ENCODE assay signal across 9 mouse cellular contexts in genomic region chr15:83678089-83678488, GRCm38 (mm10). TPM values are rescaled to one million over a fixed set of nuclear protein-coding genes. Genes with fewer than 3 reads are reported as not detected.
DNase-seq lines count a peak whose midpoint lies in the region; ATAC-seq lines count a peak whose summit lies in the region.
"Had no signal": no experiment of that assay in that cellular context is flagged by ENCODE, and none has a peak within 500 bp of the region (broad histone marks: within the 10 kb centered on the region; RNA-seq: fewer than 3 reads in every experiment).

No protein-coding gene starts in this region.

- H3K27me3 ChIP-seq in embryonic facial prominence, embryonic 14.5 days (replicated peaks; ENCODE audit: control insufficient read depth, insufficient read depth, low read length): 0 out of 2 replicates have a peak, but pooled peaks cover 5% of the 10 kb centered on the region
- no peaks in the 10 kb centered on the region for H3K27me3 ChIP-seq in limb, embryonic 11.5 days (ENCODE audit: control insufficient read depth, insufficient read depth, low read length)
- H3K27me3 ChIP-seq: lung, embryonic 15.5 days had no signal

- H3K9me3 ChIP-seq in embryonic facial prominence, embryonic 14.5 days (ENCODE audit: control insufficient read depth, low read length): no peaks in the 10 kb centered on the region
- H3K9me3 ChIP-seq in limb, embryonic 11.5 days (ENCODE audit: control insufficient read depth, low read length): no peaks in the 10 kb centered on the region
- H3K9me3 ChIP-seq: lung, embryonic 15.5 days had no signal

- H3K4me3 ChIP-seq in embryonic facial prominence, embryonic 14.5 days (ENCODE audit: low read depth, low read length): no peak overlapping the region
- H3K4me3 ChIP-seq in limb, embryonic 11.5 days (ENCODE audit: low read depth, low read length): no peak overlapping the region
- H3K4me3 ChIP-seq: lung, embryonic 15.5 days had no signal

- peak overlapping the region; percentile 39 for H3K27ac ChIP-seq in embryonic facial prominence, embryonic 14.5 days (replicated peaks; ENCODE audit: low read depth, low read length)
- H3K27ac ChIP-seq in limb, embryonic 11.5 days (replicated peaks; ENCODE audit: low read depth, low read length): peak overlapping the region; percentile 96
- H3K27ac ChIP-seq: lung, embryonic 15.5 days had no signal

- H3K9ac ChIP-seq in embryonic facial prominence, embryonic 14.5 days (ENCODE audit: low read depth, low read length): peak overlapping the region; percentile 22; the same call in 1 of the 2 replicates
- no peak overlapping the region for H3K9ac ChIP-seq in limb, embryonic 11.5 days (ENCODE audit: low read length)
- H3K9ac ChIP-seq: lung, embryonic 15.5 days had no signal

- peak overlapping the region; percentile 26; the same call in 1 of the 2 replicates for H3K4me2 ChIP-seq in embryonic facial prominence, embryonic 14.5 days (ENCODE audit: low read depth, low read length)
- H3K4me2 ChIP-seq in limb, embryonic 11.5 days (ENCODE audit: low read depth, severe bottlenecking): peak overlapping the region; percentile 10
- H3K4me2 ChIP-seq: lung, embryonic 15.5 days had no signal

- H3K4me1 ChIP-seq in embryonic facial prominence, embryonic 14.5 days (ENCODE audit: control insufficient read depth, insufficient read depth, low read length): peaks cover 41% of the 10 kb centered on the region
- H3K4me1 ChIP-seq in limb, embryonic 11.5 days (ENCODE audit: control insufficient read depth, insufficient read depth, low read length): peaks cover 76% of the 10 kb centered on the region

- 13% methylated on average over 7 of the region's 7 CpGs for WGBS in embryonic facial prominence, embryonic 14.5 days
- WGBS in limb, embryonic 11.5 days: 3% methylated on average over 7 of the region's 7 CpGs

- H3K36me3 ChIP-seq in embryonic facial prominence, embryonic 14.5 days (ENCODE audit: control insufficient read depth, insufficient read depth, low read length): no peaks in the 10 kb centered on the region
- H3K36me3 ChIP-seq in limb, embryonic 11.5 days (ENCODE audit: control insufficient read depth, insufficient read depth, low read length): no peaks in the 10 kb centered on the region
- H3K36me3 ChIP-seq: lung, embryonic 15.5 days had no signal

- peak; percentile 41 for ATAC-seq in embryonic facial prominence, embryonic 14.5 days (ENCODE audit: low read depth)
- peak; percentile 42 for ATAC-seq in limb, embryonic 11.5 days (ENCODE audit: insufficient number of reproducible peaks, low FRiP score, low TSS enrichment, low read depth)

- DNase-seq in lung, postnatal 10 days: peak; percentile 47
- DNase-seq in lung, adult 18-20 months: no peak
- peak; percentile 71 for DNase-seq in embryonic facial prominence, embryonic 14.5 days (ENCODE audit: low spot score)
- peak; percentile 81 for DNase-seq in limb, embryonic 11.5 days (ENCODE audit: low spot score)
- peak; percentile 53 for DNase-seq in retina, embryonic 14.5 days (ENCODE audit: low spot score)
- no peak for DNase-seq in urinary bladder, postnatal 25 days (ENCODE audit: low spot score)
- no peak for DNase-seq in gastrocnemius, postnatal 4 days (ENCODE audit: low spot score in 2 of 2)
- DNase-seq: kidney, adult 2 months had no signal

RNA-seq across cellular contexts. Expression of gene Scube1, which starts 46.7 kb away (rescaled TPM):
- polyA plus RNA-seq in embryonic facial prominence, embryonic 14.5 days (2014; fragmentation: Nextera tagmentation; extraction: Ambion mirVana): 12.6 and 17.3 TPM in 2 replicates
- 62.3 and 70.9 TPM in 2 replicates for polyA plus RNA-seq in limb, embryonic 11.5 days (2014; fragmentation: Nextera tagmentation; extraction: Ambion mirVana)
- total RNA-seq in gastrocnemius, postnatal 4 days (2021): 1 to 10 TPM; 3.3 to 4.6 TPM

Comparison
In these comparisons a context has a peak if more than half of its experiments do, and no peak if none do; other contexts are left out.
1. DNase-seq: peak in lung, postnatal 10 days (single experiment), embryonic facial prominence, embryonic 14.5 days (single experiment), limb, embryonic 11.5 days (single experiment) and retina, embryonic 14.5 days (single experiment); none in lung, adult 18-20 months (0 of 2), urinary bladder, postnatal 25 days (single experiment) and gastrocnemius, postnatal 4 days (0 of 2).